Mouse (Mus musculus) mature B cell (primary cell): ENCODE measurements around the gene Mrpl3.

Experiments used
- in situ Hi-C: fragments of 300-500 bp; cut with MboI; formaldehyde crosslinking; loops from 2 replicates; pipeline ENCODE4 v1.14.3; 2019

Mrpl3 gene

DNA sequence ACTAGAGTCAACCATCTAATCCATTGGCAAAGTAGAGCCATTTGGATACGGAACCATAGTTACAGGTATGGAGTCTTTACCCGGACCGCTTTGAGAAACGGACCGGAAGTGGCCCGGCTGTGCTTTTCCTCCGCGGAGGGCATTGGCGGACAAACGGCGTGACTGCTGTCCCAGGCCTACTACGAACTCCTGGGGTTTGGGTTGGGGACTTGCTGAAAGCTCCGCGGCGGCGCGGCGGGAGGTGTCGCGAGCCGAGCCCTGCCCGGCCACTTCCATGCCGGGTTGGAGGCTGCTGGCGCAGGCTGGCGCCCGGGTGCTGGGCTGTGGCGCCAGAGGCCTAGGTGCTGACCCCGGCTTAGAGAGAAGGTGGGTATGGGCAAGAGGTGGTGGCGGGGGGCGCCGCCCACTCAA is at the start of gene Mrpl3:
TSS of gene Mrpl3 (plus strand) at position 93 of the 411 bp plus-strand sequence.
- in situ Hi-C loops, result loop anchor here (25.0 kb wide), 1 partner anchor 334 kb away; the partner anchor contains the start of genes Aste1 and Nek11

- in situ Hi-C loops, result no loop called here
Measured at GRCm38 (mm10) chr9:105010721-105011120, 42.3 kb upstream of the Mrpl3 start.

GRCm38 (mm10) chr9:105018186-105018585 is 34.9 kb upstream of the Mrpl3 start:
- in situ Hi-C loops, result no loop called here

DNA sequence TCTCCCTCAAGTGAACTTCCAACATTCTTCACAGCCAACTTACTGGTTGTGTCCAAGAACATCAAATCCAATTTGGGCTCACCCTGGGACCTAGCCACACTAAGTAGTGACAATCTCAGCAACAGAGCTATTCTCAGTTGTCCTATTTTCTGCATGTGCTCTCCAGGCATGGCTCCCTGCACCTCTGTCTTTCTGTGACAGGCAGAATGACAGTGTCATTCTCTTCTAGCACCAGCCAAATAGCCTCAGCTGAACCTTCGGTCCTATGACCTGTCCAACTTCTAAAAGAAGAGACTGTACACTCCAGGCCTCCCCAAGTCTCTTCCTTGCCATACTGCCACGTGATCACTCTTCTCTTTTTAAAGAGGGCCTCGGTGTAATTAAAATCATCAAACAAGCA is 24.7 kb upstream of the Mrpl3 start:
- in situ Hi-C loops, result no loop called here

DNA sequence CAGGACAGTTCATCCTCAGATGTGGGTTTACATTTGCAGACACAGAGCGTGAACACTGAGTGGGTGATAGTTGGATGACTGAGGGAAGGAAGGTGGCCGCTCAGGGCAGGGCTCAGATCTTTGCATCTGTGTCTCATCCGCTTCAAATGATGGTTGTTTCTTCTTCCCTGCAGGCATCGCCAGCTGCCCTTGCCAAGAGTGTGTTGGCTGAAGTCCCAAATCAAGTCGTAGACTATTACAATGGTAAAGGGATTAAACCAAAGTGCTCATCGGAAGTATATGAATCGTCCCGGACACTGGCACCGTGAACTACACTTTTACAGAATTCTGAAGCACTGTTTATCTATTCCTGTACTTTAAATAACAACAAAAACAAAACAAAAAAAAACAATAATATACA is 20.5 kb upstream of the Mrpl3 start:
- in situ Hi-C loops, result no loop called here

GRCm38 (mm10) chr9:105033641-105034040 is 19.4 kb upstream of the Mrpl3 start:
- in situ Hi-C loops, result no loop called here

- in situ Hi-C loops, result no loop called here
Measured at GRCm38 (mm10) chr9:105037847-105038246, 15.2 kb upstream of the Mrpl3 start.

- in situ Hi-C loops, result no loop called here
Measured at GRCm38 (mm10) chr9:105046014-105046413, 7.0 kb upstream of the Mrpl3 start.

DNA sequence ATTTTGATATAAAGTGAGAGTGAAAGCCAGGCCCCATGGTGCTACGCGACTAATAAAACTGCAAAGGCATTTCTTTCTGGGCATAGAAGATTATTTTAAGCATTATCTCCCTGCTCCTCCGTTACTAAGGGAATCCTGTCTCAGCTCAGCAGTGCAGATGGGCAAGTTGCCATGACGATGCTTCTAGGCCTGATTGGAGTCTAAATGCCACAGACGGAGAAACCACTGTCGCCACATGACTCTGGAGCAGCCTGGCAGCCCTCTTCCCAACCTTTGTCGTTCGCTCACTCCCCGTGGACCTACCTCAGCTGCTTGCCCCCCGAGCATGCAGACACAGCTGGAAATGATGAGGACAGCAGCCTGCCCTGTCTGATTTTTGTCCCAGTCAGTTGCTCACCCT is 4.7 kb upstream of the Mrpl3 start:
- in situ Hi-C loops, result no loop called here

DNA sequence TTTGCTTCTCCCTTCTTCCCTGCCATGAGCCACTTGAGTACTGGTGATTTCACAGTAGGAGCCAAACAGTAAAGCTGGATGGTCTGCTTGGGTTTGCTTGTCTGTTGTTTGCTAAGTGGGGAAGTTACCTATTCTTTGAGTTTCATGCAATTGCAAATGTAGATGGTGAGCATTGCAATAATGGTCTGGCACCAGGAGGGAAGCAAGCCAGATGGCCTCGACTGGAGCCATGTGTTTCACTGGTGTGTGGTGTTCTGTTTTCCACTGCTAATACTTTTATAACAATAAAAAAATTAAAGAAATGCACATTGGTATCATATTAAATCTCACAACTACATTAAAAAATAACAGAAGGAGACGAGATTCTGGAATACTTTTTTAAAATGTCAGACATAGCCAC is 3.4 kb upstream of the Mrpl3 start:
- in situ Hi-C loops, result loop anchor here (25.0 kb wide), 1 partner anchor 338 kb away; the partner anchor contains the start of genes Aste1 and Nek11

DNA sequence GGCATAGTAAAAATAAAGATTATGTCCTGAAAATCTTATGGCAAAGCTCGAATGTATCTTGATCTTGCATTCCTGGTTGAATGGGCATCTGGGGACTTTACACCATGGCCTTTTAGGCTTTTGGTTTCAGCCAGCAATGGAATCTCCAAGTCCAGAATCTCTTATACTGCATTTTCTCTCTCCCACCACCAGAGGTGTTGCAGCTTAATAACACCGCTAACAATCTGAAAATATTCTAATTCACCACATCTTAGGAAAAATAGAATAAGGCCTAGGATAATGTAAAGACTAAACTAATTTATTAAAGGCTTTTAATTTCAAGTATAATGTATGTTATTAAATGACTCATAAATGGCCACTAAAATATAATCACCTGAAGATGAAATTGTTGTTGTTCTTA is 2.8 kb upstream of the Mrpl3 start:
- in situ Hi-C loops, result loop anchor here (25.0 kb wide), 1 partner anchor 337 kb away; the partner anchor contains the start of genes Aste1 and Nek11

DNA sequence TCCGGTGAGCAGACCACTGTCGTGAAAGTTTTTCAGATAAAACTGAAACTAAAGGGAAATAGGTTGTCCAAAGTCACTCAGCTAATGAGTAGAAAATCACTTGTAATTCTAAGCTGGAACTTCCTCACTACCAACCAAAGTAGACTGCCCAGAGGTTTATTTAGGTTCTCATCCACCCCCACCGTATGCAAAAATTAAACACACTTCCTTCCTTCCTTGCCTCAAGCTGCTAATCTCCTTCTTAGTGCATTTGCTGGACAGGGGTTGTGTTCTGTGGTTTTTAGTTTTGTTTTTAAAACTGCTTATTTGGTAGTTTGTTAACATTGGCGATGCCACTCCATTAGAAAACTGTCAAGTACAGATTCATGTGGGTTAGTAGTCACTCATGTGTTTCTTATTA is 773 bp downstream of the Mrpl3 start:
- in situ Hi-C loops, result loop anchor here (25.0 kb wide), 1 partner anchor 333 kb away; the partner anchor contains the start of genes Aste1 and Nek11

GRCm38 (mm10) chr9:105069106-105069505 is 16.1 kb downstream of the Mrpl3 start:
- in situ Hi-C loops, result loop anchor here (25.0 kb wide), 1 partner anchor 318 kb away; the partner anchor contains the start of genes Aste1 and Nek11

DNA sequence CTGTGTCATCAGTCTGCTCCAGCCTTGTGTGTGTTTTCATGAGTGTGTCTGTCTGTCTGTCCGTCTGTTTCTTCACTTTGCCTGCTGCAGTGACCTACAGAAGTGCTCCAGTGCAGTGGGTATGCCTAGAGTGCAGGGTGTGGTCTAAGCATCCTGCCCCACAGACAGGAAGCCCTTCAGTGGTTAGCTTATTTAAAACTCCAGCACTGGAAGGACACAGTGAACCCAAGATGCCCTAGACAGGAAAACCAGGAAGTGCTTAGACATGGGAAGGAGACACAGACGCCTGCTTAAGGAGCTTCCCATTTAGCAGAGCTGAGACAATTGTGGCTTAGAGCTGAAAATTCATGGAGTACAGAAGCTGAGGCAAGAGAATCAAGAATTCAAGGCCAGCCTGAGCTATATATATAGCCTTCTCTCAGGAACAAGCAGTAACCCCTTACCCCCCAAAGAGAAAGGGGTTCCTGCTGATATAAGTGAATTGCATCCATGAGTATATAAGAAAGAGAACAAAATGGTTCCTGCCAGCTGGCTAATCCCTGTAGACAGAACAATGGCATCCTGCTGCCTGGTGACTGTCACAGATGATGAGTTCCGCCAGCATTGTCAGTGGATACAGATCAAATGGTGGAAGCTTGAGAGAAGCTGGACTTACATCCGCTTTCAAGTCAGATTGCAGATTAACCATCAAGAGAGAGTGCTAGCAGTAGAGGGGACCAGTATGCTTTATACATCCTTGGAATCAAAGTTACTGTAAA is 20.1 kb downstream of the Mrpl3 start:
- in situ Hi-C loops, result loop anchor here (25.0 kb wide), 1 partner anchor 314 kb away; the partner anchor contains the start of genes Aste1 and Nek11

GRCm38 (mm10) chr9:105074851-105075250 is 21.8 kb downstream of the Mrpl3 start:
- in situ Hi-C loops, result loop anchor here (25.0 kb wide), 1 partner anchor 312 kb away; the partner anchor contains the start of genes Aste1 and Nek11

DNA sequence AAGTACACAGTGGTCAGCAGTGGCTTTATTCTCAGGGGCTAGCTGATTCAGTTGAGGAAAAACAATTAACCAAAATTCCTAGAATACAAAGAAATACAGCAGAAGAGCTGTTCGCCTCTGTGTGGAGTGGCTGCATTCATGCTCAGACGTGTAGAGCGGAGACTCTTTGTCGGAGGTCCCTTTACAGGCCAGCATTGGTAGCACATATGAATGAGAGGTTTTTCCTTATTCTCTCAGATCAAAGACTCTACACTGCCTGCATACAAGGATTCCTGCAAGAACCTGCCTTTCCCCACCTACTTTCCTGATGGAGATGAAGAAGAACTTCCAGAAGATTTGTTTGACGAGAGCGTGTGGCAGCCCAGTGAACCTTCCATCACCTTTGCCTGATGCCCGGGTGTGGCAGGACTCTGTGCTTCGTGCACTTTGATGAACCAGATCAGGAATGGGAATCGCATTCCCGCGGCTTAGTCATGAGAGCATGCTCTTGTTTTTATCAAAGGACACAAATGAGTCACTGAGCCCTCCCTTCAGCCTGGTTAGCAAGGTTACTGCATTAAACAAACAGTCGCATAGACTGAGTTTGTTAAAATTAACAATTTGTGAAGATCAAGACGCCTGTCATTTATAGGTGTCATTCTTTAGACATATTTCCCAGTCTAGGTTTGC is 23.9 kb downstream of the Mrpl3 start:
- in situ Hi-C loops, result no loop called here

- in situ Hi-C loops, result no loop called here
Measured at GRCm38 (mm10) chr9:105078460-105078859, 25.4 kb downstream of the Mrpl3 start.

DNA sequence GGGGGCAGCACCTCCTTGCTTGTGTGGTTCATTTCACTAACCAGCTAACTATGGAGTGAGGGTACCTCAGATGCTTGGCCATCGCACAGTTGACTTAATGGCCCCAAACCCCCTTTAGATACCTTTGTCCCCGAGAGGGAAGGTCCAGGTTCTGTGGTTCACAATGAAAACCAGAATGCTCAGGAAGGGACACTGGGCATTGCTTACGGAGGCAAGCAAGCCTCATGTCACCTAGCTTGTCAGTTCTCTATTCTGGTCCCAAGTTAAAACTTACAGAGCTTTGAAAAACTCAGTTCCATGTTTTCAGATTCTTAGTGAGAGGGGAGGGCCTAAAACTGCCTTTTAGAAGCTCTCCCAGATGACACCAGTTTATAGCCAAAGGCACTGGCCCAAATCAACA is 27.2 kb downstream of the Mrpl3 start:
- in situ Hi-C loops, result no loop called here

- in situ Hi-C loops, result no loop called here
Measured at GRCm38 (mm10) chr9:105100807-105101570, 48.0 kb downstream of the Mrpl3 start.

GRCm38 (mm10) chr9:105101911-105102310 is 48.9 kb downstream of the Mrpl3 start:
- in situ Hi-C loops, result no loop called here

- in situ Hi-C loops, result no loop called here
Measured at GRCm38 (mm10) chr9:105103893-105104292, 50.9 kb downstream of the Mrpl3 start.

GRCm38 (mm10) chr9:105125206-105125605 is 72.2 kb downstream of the Mrpl3 start:
- in situ Hi-C loops, result loop anchor here (25.0 kb wide), 1 partner anchor 262 kb away; the partner anchor contains the start of genes Aste1 and Nek11
